Mouse (Mus musculus) bone marrow macrophage, adult 2 months (primary cell): ENCODE data around the gene Platr17.

Experiments used
- CTCF ChIP-seq: IDR thresholded peaks from 2 replicates; pipeline ENCODE4 v1.5.1; 2012; ENCODE audit warnings: low read depth, mild to moderate bottlenecking, low read length, moderate library complexity
- POLR2A ChIP-seq: IDR thresholded peaks from 2 replicates; pipeline ENCODE4 v1.6.1; 2012; ENCODE audit warnings: mild to moderate bottlenecking, low read depth, low read length, borderline replicate concordance

DNA sequence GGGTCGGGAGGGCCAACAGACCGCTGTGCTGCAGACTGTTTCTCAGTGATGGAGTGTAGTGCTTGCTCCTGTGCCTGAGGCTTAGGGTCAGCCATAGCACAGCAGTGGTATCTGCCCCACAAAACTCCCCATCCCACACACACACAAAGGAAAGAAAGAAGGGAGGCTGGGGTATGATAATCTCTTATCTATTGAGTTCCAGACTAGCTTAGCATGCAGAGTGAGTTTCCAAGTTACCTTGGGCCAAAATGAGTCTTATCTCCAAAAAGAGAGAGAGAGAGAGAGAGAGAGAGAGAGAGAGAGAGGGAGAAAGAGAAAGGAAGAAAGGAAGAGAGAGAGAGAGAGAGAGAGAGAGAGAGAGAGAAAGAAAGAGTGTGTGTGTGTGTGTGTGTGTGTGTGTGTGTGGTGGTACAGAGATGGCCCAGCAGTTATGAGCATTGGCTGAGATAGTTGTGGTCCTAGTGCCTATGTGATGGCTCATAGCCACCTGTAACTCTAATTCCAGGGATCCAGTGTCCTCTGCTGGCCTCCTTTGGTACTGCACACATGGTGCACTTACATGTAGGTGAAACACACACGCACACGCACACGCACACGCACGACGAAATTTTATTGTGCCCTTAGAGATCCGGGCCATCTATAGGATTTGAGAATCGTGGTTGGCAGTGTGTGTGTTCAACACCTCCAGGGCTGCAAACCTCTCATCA is 19.8 kb downstream of the Platr17 start:
- TF ChIP-seq POLR2A (no peak), CTCF (no peak)
